Mouse (Mus musculus) midbrain, embryonic 14.5 days (tissue): Measurements from ENCODE around the gene Dapk1. TPM values are rescaled to one million over a fixed set of nuclear protein-coding genes. Genes with fewer than 3 reads are reported as not detected.

Source experiments
- ATAC-seq: fragments of 200-750 bp; cut with Nextera tagmentation; 2 replicates; pipeline ENCODE4 v1.8.0; 2017; ENCODE audit warnings: moderate number of reproducible peaks, moderate library complexity; ENCODE audit not compliant: low FRiP score, low TSS enrichment
- DNase-seq: peaks from one replicate; pipeline ENCODE4 v3.0.0-alpha.2; 2015
- H3K27ac ChIP-seq: fragments of 300-500 bp; sonication (generic); replicated peaks from 2 replicates; pipeline ENCODE4 v1.5.1; 2014; ENCODE audit warnings: mild to moderate bottlenecking, low read depth, low read length, moderate library complexity
- H3K27me3 ChIP-seq: fragments of 300-500 bp; sonication (generic); 2 replicates; pipeline ENCODE4 v1.6.1; 2014; ENCODE audit warnings: low read length, control low read depth, mixed read lengths; ENCODE audit not compliant: control insufficient read depth, insufficient read depth
- H3K36me3 ChIP-seq: fragments of 300-500 bp; sonication (generic); 2 replicates; pipeline ENCODE4 v1.6.1; 2014; ENCODE audit warnings: low read length, control low read depth; ENCODE audit not compliant: control insufficient read depth, insufficient read depth
- H3K4me1 ChIP-seq: fragments of 300-500 bp; sonication (generic); 2 replicates; pipeline ENCODE4 v1.6.1; 2014; ENCODE audit warnings: mild to moderate bottlenecking, antibody characterized with exemption, low read length, control low read depth; ENCODE audit not compliant: control insufficient read depth, insufficient read depth
- H3K4me2 ChIP-seq: fragments of 300-500 bp; sonication (generic); 2 replicates; pipeline ENCODE4 v1.6.1; 2014; ENCODE audit warnings: mild to moderate bottlenecking, low read length, moderate library complexity
- H3K4me3 ChIP-seq: fragments of 300-500 bp; sonication (generic); replicated peaks from 2 replicates; pipeline ENCODE4 v1.5.1; 2014; ENCODE audit warnings: low read depth, low read length
- H3K9ac ChIP-seq: fragments of 300-500 bp; sonication (generic); replicated peaks from 2 replicates; pipeline ENCODE4 v1.6.1; 2014; ENCODE audit warnings: mild to moderate bottlenecking, low read length, moderate library complexity
- H3K9me3 ChIP-seq: fragments of 300-500 bp; sonication (generic); 2 replicates; pipeline ENCODE4 v1.6.1; 2016; ENCODE audit warnings: low read length, control low read depth, mixed read lengths; ENCODE audit not compliant: control insufficient read depth
- WGBS: fragments of 180-500 bp; shearing (Covaris S2); extraction: QIAGEN DNeasy Blood & Tissue Kit; methylation state at CpG from one replicate; pipeline ENCODE4 v1.1.7; 2014; 5-methylcytosine and 5-hydroxymethylcytosine counted together
- polyA plus RNA-seq: library from polyadenylated mRNA; unstranded; fragments of >200 nt; fragmentation: Nextera tagmentation; extraction: Ambion mirVana; gene quantifications from 2 replicates; pipeline ENCODE4 v1.2.1, GENCODE M21; 2014

Dapk1 gene
- polyA plus RNA-seq, 1 experiment from 2014 or later = 42.4 TPM

- DNase-seq = no peak
- no peak for ATAC-seq
- no peak within 1 kb of the TSS for H3K4me3 ChIP-seq
- no peak within 1 kb of the TSS for H3K9ac ChIP-seq
- no peaks in the 10 kb centered on the region for H3K4me1 ChIP-seq
- no peak within 1 kb of the TSS for H3K4me2 ChIP-seq
- H3K36me3 ChIP-seq = no peaks in the 10 kb centered on the region
- H3K9me3 ChIP-seq = no peaks in the 10 kb centered on the region
- H3K27me3 ChIP-seq = no peaks in the 10 kb centered on the region
- H3K27ac ChIP-seq = no peak within 1 kb of the TSS
These were observed 184.5 kb downstream of the Dapk1 start, which contains the start of gene BC051665 for GRCm38 (mm10) chr13:60786264-60786663. TSS of gene BC051665 (minus strand) at chr13:60786364.

- H3K9me3 ChIP-seq = no peaks in the 10 kb centered on the region
These were observed 187.7 kb downstream of the Dapk1 start for GRCm38 (mm10) chr13:60789466-60789865.

GRCm38 (mm10) chr13:60802749-60803148 is 201.0 kb downstream of the Dapk1 start, which contains the start of gene Ctsll3:
TSS of gene Ctsll3 (minus strand) at chr13:60802849.
- DNase-seq (no peak), ATAC-seq (no peak)
- no peak within 1 kb of the TSS for H3K4me2 ChIP-seq
- H3K4me1 ChIP-seq = no peaks in the 10 kb centered on the region
- H3K9me3 ChIP-seq = no peaks in the 10 kb centered on the region
- no peaks in the 10 kb centered on the region for H3K27me3 ChIP-seq
- H3K36me3 ChIP-seq = no peaks in the 10 kb centered on the region
- 72% methylated on average over 1 of the region's 1 CpGs for WGBS
- no peak within 1 kb of the TSS for H3K4me3 ChIP-seq
- no peak within 1 kb of the TSS for H3K9ac ChIP-seq
- no peak within 1 kb of the TSS for H3K27ac ChIP-seq

More at GRCm38 (mm10) chr13:60789466-60789865, 187.7 kb downstream of the Dapk1 start:
- ATAC-seq = no peak
- Histone ChIP-seq H3K27me3 (no peaks in the 10 kb centered on the region), H3K36me3 (no peaks in the 10 kb centered on the region), H3K4me3 (no peak overlapping the region), H3K4me1 (no peaks in the 10 kb centered on the region), H3K9ac (no peak overlapping the region), H3K27ac (no peak overlapping the region), H3K4me2 (no peak overlapping the region)
- WGBS = 81% methylated on average over 1 of the region's 1 CpGs
- DNase-seq = no peak

GRCm38 (mm10) chr13:60809690-60810089 is 207.9 kb downstream of the Dapk1 start:
- no peak for ATAC-seq
- WGBS = 92% methylated on average over 2 of the region's 2 CpGs
- no peaks in the 10 kb centered on the region for H3K9me3 ChIP-seq
- no peaks in the 10 kb centered on the region for H3K27me3 ChIP-seq
- no peaks in the 10 kb centered on the region for H3K36me3 ChIP-seq
- DNase-seq = no peak
- H3K4me2 ChIP-seq = no peak overlapping the region
- no peak overlapping the region for H3K9ac ChIP-seq
- H3K4me3 ChIP-seq = no peak overlapping the region
- no peak overlapping the region for H3K27ac ChIP-seq
- no peaks in the 10 kb centered on the region for H3K4me1 ChIP-seq

GRCm38 (mm10) chr13:60812768-60813167 is 211.0 kb downstream of the Dapk1 start:
- H3K4me3 ChIP-seq = no peak overlapping the region
- H3K27me3 ChIP-seq = no peaks in the 10 kb centered on the region
- DNase-seq = no peak
- no peak overlapping the region for H3K9ac ChIP-seq
- H3K4me2 ChIP-seq = no peak overlapping the region
- WGBS = 93% methylated on average over 6 of the region's 6 CpGs
- no peak for ATAC-seq
- H3K27ac ChIP-seq = no peak overlapping the region
- H3K9me3 ChIP-seq = no peaks in the 10 kb centered on the region
- no peaks in the 10 kb centered on the region for H3K4me1 ChIP-seq
- no peaks in the 10 kb centered on the region for H3K36me3 ChIP-seq

Other genes with a start within 250 kb of the Dapk1 start
- gene BC051665, start 184.4 kb downstream of the Dapk1 start, polyA plus RNA-seq = not detected in 2 replicates
- not detected in 2 replicates for gene Ctsll3, start 200.9 kb downstream of the Dapk1 start, polyA plus RNA-seq